Mouse (Mus musculus) kidney, adult 2 months (tissue): ENCODE data around the gene Ago3.

Source experiments
- CTCF ChIP-seq: fragments of 200-500 bp; conservative IDR thresholded peaks from 2 replicates; pipeline ENCODE4 v1.5.1; 2011; ENCODE audit warnings: low read depth, mild to moderate bottlenecking, control low read depth, low read length, moderate library complexity, mixed read lengths; ENCODE audit not compliant: insufficient read depth, insufficient read length
- POLR2A ChIP-seq: fragments of 200-500 bp; IDR thresholded peaks from one replicate; pipeline ENCODE4 v1.6.1; 2011; ENCODE audit warnings: low read depth, low read length, control low read depth

- TF ChIP-seq POLR2A (peak; percentile 16), CTCF (peak; percentile 98)
Observed at GRCm38 (mm10) chr4:126321111-126321853, 108.1 kb downstream of the Ago3 start, which contains the start of gene Adprhl2.
